Mouse (Mus musculus): ENCODE results near the gene Cables2.

GRCm38 (mm10) chr2:180262441-180262840 lies 10.9 kb downstream of the Cables2 start:
- TF ChIP-seq POLR2A (IDR thresholded peaks at IDR 0.05; ENCODE audit: insufficient read depth, low read length) (no peak), CTCF (IDR thresholded peaks at IDR 0.05; ENCODE audit: low read depth, low read length) (no peak), EP300 (IDR thresholded peaks at IDR 0.05; ENCODE audit: insufficient read depth, low read depth, low read length) (no peak)
